Mouse (Mus musculus): ENCODE results near the gene Irf2. TPM values are rescaled to one million over a fixed set of nuclear protein-coding genes. Genes with fewer than 3 reads are reported as not detected.

Gene Irf2
- polyA plus RNA-seq, 1 experiment from 2014 or later: 27.0 TPM

DNA sequence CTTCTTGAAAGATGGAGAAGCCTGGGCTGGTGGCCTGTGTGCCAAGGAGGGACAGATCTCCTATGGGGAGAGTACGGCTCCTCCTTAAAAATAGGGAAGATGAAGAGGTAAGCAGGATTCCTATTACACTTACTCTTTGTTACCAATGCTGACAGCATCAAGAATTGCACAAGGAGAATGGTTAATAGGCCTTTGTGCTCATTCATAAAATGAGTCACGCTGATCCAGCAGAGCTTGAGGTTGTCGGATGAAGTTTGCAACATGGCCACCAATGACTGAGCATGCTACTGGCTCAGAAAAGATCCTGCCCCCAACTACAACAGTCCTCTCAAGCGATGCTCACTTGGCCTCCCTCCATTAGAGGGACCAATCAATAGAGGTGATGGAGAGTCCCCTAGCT is 42.0 kb upstream of the Irf2 start:
- DNase-seq (ENCODE audit: low spot score): no peak
- WGBS: 79% methylated on average over 4 of the region's 4 CpGs
- Histone ChIP-seq H3K27me3 (ENCODE audit: control insufficient read depth, insufficient read depth, low read length) (no peaks in the 10 kb centered on the region), H3K4me1 (replicated peaks; ENCODE audit: control insufficient read depth, insufficient read depth) (no peaks in the 10 kb centered on the region), H3K36me3 (ENCODE audit: control insufficient read depth, insufficient read depth, low read length) (no peaks in the 10 kb centered on the region), H3K4me2 (replicated peaks; ENCODE audit: low read depth) (no peak overlapping the region), H3K27ac (replicated peaks) (no peak overlapping the region), H3K4me3 (ENCODE audit: low read depth, low read length) (no peak overlapping the region), H3K9ac (ENCODE audit: low read length) (no peak overlapping the region), H3K9me3 (ENCODE audit: control insufficient read depth, low read length) (no peaks in the 10 kb centered on the region)
- TF ChIP-seq CTCF (IDR thresholded peaks at IDR 0.05; ENCODE audit: low read depth): no peak
- no peak for ATAC-seq (ENCODE audit: low FRiP score, low TSS enrichment)

DNA sequence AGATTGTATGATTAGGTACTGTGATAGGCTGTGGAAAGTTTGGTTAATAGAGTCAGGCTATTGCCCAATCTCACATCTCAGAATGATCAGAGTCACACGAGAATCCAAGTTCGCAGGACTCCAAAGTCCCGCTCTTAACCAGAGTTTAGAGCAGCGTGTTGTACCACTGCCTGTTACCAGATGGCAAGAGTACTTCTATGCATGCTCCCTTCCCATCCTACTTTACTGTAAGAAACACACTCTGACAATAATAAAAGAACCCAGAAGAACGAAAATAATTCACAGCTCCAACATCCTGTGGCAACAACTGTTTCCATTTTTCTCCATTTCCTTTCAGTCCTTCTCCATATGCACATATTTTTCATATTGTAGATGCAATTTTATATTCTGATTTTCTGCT is 41.4 kb upstream of the Irf2 start:
- no peak for ATAC-seq (ENCODE audit: low FRiP score, low TSS enrichment)
- no peaks in the 10 kb centered on the region for H3K9me3 ChIP-seq (ENCODE audit: control insufficient read depth, low read length)

DNA sequence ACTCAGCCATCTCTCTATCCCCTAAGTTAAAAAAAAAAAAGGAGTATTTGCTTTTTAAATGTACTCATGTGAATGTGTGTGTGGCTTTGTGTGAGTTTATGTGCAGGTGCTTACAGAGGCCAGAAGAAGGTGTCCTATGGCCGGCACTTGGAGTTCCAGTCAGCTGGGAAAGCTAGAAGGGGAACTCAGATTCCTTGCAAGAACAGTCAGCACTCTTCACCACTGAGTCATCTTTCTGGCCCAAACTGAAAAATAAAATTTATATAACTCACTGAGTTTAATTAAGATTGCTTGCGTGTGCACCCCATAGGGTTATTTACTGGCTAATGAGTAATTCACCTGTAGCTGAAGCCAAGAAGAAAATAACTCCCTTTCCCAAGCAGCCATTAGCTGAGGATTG is 34.4 kb upstream of the Irf2 start:
- Histone ChIP-seq H3K27ac (replicated peaks) (no peak overlapping the region), H3K4me1 (replicated peaks; ENCODE audit: control insufficient read depth, insufficient read depth) (no peaks in the 10 kb centered on the region), H3K9ac (ENCODE audit: low read length) (no peak overlapping the region), H3K36me3 (ENCODE audit: control insufficient read depth, insufficient read depth, low read length) (no peaks in the 10 kb centered on the region), H3K27me3 (ENCODE audit: control insufficient read depth, insufficient read depth, low read length) (no peaks in the 10 kb centered on the region), H3K4me3 (ENCODE audit: low read depth, low read length) (no peak overlapping the region), H3K9me3 (ENCODE audit: control insufficient read depth, low read length) (no peaks in the 10 kb centered on the region), H3K4me2 (replicated peaks; ENCODE audit: low read depth) (no peak overlapping the region)
- DNase-seq (ENCODE audit: low spot score): peak; percentile 8
- WGBS: 76% methylated on average over 2 of the region's 2 CpGs
- TF ChIP-seq EP300 (optimal IDR thresholded peaks at IDR 0.05) (no peak), CTCF (IDR thresholded peaks at IDR 0.05; ENCODE audit: low read depth) (no peak)
- ATAC-seq (ENCODE audit: low FRiP score, low TSS enrichment): no peak

More for the DNA sequence above, 41.4 kb upstream of the Irf2 start:
- TF ChIP-seq EP300 (optimal IDR thresholded peaks at IDR 0.05): no peak
- TF ChIP-seq CTCF (IDR thresholded peaks at IDR 0.05; ENCODE audit: low read depth): no peak
- Histone ChIP-seq H3K36me3 (ENCODE audit: control insufficient read depth, insufficient read depth, low read length) (no peaks in the 10 kb centered on the region), H3K4me1 (replicated peaks; ENCODE audit: control insufficient read depth, insufficient read depth) (no peaks in the 10 kb centered on the region), H3K27ac (replicated peaks) (no peak overlapping the region), H3K27me3 (ENCODE audit: control insufficient read depth, insufficient read depth, low read length) (no peaks in the 10 kb centered on the region), H3K4me3 (ENCODE audit: low read depth, low read length) (no peak overlapping the region), H3K9ac (ENCODE audit: low read length) (no peak overlapping the region), H3K4me2 (replicated peaks; ENCODE audit: low read depth) (no peak overlapping the region)
- no peak for DNase-seq (ENCODE audit: low spot score)
- WGBS: 86% methylated on average over 5 of the region's 5 CpGs

DNA sequence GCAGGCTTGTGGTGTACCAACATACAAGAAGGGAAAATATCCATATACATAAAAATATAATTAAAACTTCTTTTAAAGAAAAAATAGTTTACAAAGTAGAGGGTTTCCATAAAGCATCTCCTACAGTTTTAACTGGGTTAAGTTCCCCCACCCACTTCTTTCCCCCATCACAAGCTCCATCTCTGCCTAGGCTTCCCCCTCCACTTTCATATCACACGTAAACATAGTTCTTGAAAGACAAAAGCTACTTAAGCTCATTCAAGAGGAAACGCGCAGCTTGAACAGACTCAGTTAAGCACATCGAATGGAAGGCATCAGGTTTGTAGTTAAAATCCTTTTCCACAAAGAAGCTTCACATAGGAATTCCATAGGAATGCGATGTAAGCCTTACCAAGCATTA is 32.8 kb upstream of the Irf2 start:
- no peak overlapping the region for H3K9ac ChIP-seq (ENCODE audit: low read length)
- H3K4me2 ChIP-seq (replicated peaks; ENCODE audit: low read depth): no peak overlapping the region
- 53% methylated on average over 5 of the region's 5 CpGs for WGBS
- H3K9me3 ChIP-seq (ENCODE audit: control insufficient read depth, low read length): no peaks in the 10 kb centered on the region
- no peaks in the 10 kb centered on the region for H3K4me1 ChIP-seq (replicated peaks; ENCODE audit: control insufficient read depth, insufficient read depth)
- ATAC-seq (ENCODE audit: low FRiP score, low TSS enrichment) (no peak), DNase-seq (ENCODE audit: low spot score) (no peak)
- no peak overlapping the region for H3K4me3 ChIP-seq (ENCODE audit: low read depth, low read length)
- no peaks in the 10 kb centered on the region for H3K27me3 ChIP-seq (ENCODE audit: control insufficient read depth, insufficient read depth, low read length)
- no peak for TF ChIP-seq EP300 (optimal IDR thresholded peaks at IDR 0.05)
- TF ChIP-seq CTCF (IDR thresholded peaks at IDR 0.05; ENCODE audit: low read depth): no peak
- H3K36me3 ChIP-seq (ENCODE audit: control insufficient read depth, insufficient read depth, low read length): no peaks in the 10 kb centered on the region
- no peak overlapping the region for H3K27ac ChIP-seq (replicated peaks)

DNA sequence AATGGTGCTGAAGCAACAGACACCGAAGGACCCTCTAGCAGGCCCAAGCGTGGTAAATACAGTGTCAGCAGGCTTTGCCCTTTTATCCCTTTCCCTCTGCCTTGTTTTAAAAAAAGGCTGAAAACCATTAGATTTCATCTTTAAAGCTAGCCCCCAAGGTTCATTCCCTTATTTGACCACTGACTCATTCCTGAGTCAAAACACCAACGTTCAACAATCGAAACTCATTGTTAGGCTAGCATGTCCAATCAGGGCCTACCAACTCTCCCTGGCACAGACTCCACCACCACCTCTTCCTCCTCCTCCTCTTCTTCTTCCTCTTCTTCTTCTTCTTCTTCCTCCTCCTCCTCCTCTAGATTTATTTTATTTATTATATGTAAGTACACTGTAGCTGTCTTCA is 30.2 kb upstream of the Irf2 start:
- H3K9ac ChIP-seq (ENCODE audit: low read length): no peak overlapping the region
- H3K27me3 ChIP-seq (ENCODE audit: control insufficient read depth, insufficient read depth, low read length): no peaks in the 10 kb centered on the region
- WGBS: 84% methylated on average over 4 of the region's 4 CpGs
- H3K4me1 ChIP-seq (replicated peaks; ENCODE audit: control insufficient read depth, insufficient read depth): no peaks in the 10 kb centered on the region
- H3K4me3 ChIP-seq (ENCODE audit: low read depth, low read length): no peak overlapping the region
- no peak for TF ChIP-seq CTCF (IDR thresholded peaks at IDR 0.05; ENCODE audit: low read depth)
- TF ChIP-seq EP300 (optimal IDR thresholded peaks at IDR 0.05): no peak
- no peaks in the 10 kb centered on the region for H3K9me3 ChIP-seq (ENCODE audit: control insufficient read depth, low read length)
- no peak overlapping the region for H3K27ac ChIP-seq (replicated peaks)
- DNase-seq (ENCODE audit: low spot score): no peak
- ATAC-seq (ENCODE audit: low FRiP score, low TSS enrichment): no peak
- no peaks in the 10 kb centered on the region for H3K36me3 ChIP-seq (ENCODE audit: control insufficient read depth, insufficient read depth, low read length)
- no peak overlapping the region for H3K4me2 ChIP-seq (replicated peaks; ENCODE audit: low read depth)

DNA sequence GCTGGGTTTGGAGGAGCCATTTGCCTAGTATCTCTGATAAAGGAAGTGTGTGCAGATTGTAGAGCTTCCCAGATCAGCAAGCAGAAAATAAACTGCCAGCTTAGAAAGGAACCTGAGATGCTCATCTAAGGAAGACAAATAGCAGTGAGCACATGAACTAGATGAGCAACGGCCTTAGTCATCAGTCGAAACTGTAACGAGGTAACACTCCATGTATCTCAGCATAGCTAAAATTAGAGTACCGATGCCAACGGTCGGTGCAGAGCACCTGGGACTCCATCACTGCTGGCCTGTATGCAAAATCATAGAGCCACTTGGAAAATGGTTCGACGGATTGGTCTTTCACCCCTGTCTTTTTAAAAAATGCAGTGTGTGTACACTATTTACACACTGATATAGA is 29.2 kb upstream of the Irf2 start:
- no peak overlapping the region for H3K27ac ChIP-seq (replicated peaks)
- 87% methylated on average over 8 of the region's 8 CpGs for WGBS
- ATAC-seq (ENCODE audit: low FRiP score, low TSS enrichment) (no peak), DNase-seq (ENCODE audit: low spot score) (no peak)
- H3K9me3 ChIP-seq (ENCODE audit: control insufficient read depth, low read length): no peaks in the 10 kb centered on the region
- H3K27me3 ChIP-seq (ENCODE audit: control insufficient read depth, insufficient read depth, low read length): no peaks in the 10 kb centered on the region
- H3K4me3 ChIP-seq (ENCODE audit: low read depth, low read length): no peak overlapping the region
- H3K36me3 ChIP-seq (ENCODE audit: control insufficient read depth, insufficient read depth, low read length): no peaks in the 10 kb centered on the region
- no peak overlapping the region for H3K4me2 ChIP-seq (replicated peaks; ENCODE audit: low read depth)
- H3K4me1 ChIP-seq (replicated peaks; ENCODE audit: control insufficient read depth, insufficient read depth): no peaks in the 10 kb centered on the region
- no peak for TF ChIP-seq CTCF (IDR thresholded peaks at IDR 0.05; ENCODE audit: low read depth)
- TF ChIP-seq EP300 (optimal IDR thresholded peaks at IDR 0.05): no peak
- H3K9ac ChIP-seq (ENCODE audit: low read length): no peak overlapping the region
